Mouse (Mus musculus) olfactory bulb, adult 2 months (tissue): ENCODE measurements around the gene Fggy.

Experiments
- CTCF ChIP-seq: fragments of 200-500 bp; IDR thresholded peaks from 2 replicates; pipeline ENCODE4 v1.5.1; 2012; ENCODE audit warnings: low read depth, mild to moderate bottlenecking, low read length, moderate library complexity; ENCODE audit not compliant: insufficient read depth
- POLR2A ChIP-seq: fragments of 200-500 bp; IDR thresholded peaks from 2 replicates; pipeline ENCODE4 v1.6.1; 2012; ENCODE audit warnings: mild to moderate bottlenecking, low read depth, low read length, moderate library complexity; ENCODE audit not compliant: insufficient read depth

DNA sequence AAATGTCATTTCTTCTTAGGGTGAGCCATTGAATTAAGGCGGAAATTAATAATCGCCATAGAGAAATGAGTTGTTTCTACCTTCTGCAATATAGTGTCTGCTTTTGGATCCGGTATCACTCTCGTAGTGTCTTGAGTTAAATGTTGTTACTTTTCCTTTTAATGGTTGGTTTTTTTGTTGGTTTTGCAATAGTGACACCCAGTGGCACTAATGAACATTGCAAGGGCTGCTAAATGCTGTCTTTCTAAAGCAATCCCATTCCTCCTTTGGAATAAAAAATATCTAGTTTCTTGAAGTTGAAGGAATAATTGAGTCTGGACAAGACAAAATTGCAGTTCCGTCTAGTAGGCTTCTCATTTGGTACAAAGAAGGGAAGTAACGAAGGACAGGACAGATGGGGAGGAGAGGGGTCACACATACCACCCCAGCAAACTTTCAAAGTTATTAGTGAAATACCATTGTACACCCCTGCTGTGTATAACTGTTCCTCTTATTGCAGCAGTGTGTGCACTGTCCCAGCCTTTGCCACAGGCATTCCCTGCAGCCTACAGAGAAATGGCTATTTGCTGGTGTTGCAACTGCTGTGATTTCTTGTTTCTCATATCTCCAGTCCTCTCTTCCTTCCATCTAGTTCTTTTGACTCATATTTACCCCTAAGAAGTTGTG lies 314.0 kb downstream of the Fggy start:
- TF ChIP-seq POLR2A (no peak), CTCF (no peak)
